Mouse (Mus musculus) cortical plate, adult 2 months (tissue): ENCODE measurements around the gene Pop7. TPM values are rescaled to one million over a fixed set of nuclear protein-coding genes. Genes with fewer than 3 reads are reported as not detected.

Experiments
- H3K27ac ChIP-seq: fragments of 200-500 bp; 2 replicates; pipeline ENCODE4 v1.5.1; 2012; ENCODE audit warnings: low read length, control low read depth, inconsistent platforms; ENCODE audit not compliant: insufficient read depth
- H3K4me1 ChIP-seq: fragments of 200-500 bp; 2 replicates; pipeline ENCODE4 v1.6.1; 2011; ENCODE audit warnings: low read length; ENCODE audit not compliant: control insufficient read depth, insufficient read depth
- H3K4me3 ChIP-seq: fragments of 200-500 bp; 2 replicates; pipeline ENCODE4 v1.5.1; 2011; ENCODE audit warnings: mild to moderate bottlenecking, low read length, control low read depth; ENCODE audit not compliant: insufficient read depth
- CTCF ChIP-seq: fragments of 200-500 bp; IDR thresholded peaks from 2 replicates; pipeline ENCODE4 v1.5.1; 2011; ENCODE audit warnings: mild to moderate bottlenecking, control low read depth, low read length; ENCODE audit not compliant: insufficient read depth; ENCODE audit errors: extremely low read depth
- POLR2A ChIP-seq: fragments of 200-500 bp; IDR thresholded peaks from 2 replicates; pipeline ENCODE4 v1.6.1; 2011; ENCODE audit warnings: mild to moderate bottlenecking, low read length, control low read depth; ENCODE audit not compliant: insufficient read depth; ENCODE audit errors: extremely low read depth
- polyA plus RNA-seq: library from polyadenylated mRNA; depleted of rRNA; stranded (reverse); fragments of >200 nt; gene quantifications from 2 replicates; pipeline ENCODE4 v1.2.3, GENCODE M21; 2012; rRNA removed

The Pop7 gene
- 46.4 and 48.5 TPM in 2 replicates for polyA plus RNA-seq

DNA sequence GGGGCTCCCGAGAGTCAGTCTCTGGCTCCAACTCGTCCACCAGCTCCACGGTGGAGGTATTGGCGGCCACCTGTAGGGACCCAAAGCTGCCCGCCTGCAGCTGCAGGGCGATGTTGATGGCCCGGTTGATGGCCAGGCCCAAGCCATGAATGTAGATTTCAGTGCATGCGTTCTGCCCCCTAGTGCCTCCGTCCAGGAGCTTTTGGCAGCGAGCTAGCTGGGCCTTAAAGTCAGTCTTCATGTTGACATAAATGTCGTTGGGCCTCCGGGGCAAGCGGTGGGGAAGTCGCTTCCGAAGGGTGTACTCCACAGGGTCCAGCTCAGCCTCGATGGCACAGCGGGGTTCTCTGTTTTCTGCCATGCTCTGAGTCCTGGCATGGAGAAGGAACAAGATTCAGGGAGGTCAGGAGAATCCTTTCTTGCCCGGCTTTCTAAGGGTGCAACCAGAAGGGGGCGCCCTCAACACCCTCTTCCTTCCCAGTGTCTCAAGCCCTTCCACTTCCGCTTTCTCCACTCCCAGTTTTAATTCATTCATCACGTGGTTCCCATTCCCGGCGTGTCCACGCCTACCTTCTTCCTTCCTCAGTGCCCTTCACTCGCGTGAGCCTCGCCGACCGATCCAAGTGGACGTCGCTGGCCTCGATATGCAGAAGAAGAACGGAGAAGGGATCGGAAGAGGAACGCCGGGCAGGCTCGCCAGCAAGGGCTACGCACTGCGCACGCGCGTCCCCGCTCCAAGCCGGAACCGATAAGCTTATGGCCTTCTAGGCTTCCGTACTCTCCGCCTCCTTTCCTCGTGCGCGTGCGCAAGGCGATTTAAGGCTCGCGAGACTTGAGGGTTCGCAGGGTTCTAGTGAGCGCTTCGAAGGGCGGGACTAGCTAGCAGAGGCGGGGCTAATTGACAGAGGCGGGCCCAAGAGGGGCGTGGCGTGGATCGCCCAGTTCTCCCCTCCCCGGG is at the start of gene Pop7:
Pop7 (minus strand) TSS at position 810 of the 958 bp plus-strand sequence.
- TF ChIP-seq CTCF (peak; percentile 75), POLR2A (peak; percentile 73)
- Histone ChIP-seq H3K27ac (peak within 1 kb of the TSS; percentile 81), H3K4me1 (peaks cover 2% of the 10 kb centered on the region; the same call in 1 of the 2 replicates), H3K4me3 (peak within 1 kb of the TSS; percentile 62)

DNA sequence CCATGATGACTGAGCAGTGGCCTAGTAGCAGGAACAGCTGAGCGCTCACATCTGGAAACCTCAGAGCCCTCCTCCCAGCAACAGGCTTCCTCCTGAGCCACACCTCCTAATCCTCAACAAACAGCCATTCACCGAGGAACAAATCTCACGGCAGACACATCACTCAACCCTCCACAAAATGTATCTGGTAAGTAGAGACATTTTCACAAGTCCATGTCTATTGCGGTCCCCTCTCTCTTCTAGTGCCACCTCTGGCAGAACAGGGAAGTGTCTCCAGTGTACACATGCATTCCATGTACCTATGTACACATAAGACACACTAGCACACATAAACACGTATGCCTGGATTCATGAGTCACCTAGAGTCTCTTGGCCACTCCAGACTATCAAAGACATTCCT is 48.8 kb upstream of the Pop7 start:
- no peaks in the 10 kb centered on the region for H3K4me1 ChIP-seq
- TF ChIP-seq CTCF (peak; percentile 36; the same call in 1 of the 2 replicates), POLR2A (no peak)
- no peak overlapping the region for H3K4me3 ChIP-seq
- H3K27ac ChIP-seq, result no peak overlapping the region

DNA sequence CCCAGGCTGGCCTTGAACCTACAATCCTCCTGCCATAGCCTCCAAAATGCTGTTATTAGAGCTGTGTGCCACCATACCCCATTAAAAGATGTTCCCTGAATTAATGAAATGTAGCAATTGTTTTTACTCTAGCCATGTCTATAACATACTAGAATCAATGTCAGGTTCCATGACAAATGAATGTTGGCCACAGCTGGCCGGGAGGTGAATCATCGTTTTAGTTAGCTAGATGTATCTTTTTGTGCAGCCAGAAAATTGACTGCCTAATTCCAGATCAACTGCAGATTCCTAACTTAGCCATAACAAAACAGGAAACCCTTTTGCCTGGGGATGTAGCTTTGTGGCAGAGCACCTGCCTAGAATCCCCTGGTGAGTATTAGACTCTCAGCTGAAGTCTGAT is 47.5 kb upstream of the Pop7 start:
- Histone ChIP-seq H3K4me1 (no peaks in the 10 kb centered on the region), H3K27ac (no peak overlapping the region), H3K4me3 (no peak overlapping the region)
- TF ChIP-seq CTCF (no peak), POLR2A (no peak)

DNA sequence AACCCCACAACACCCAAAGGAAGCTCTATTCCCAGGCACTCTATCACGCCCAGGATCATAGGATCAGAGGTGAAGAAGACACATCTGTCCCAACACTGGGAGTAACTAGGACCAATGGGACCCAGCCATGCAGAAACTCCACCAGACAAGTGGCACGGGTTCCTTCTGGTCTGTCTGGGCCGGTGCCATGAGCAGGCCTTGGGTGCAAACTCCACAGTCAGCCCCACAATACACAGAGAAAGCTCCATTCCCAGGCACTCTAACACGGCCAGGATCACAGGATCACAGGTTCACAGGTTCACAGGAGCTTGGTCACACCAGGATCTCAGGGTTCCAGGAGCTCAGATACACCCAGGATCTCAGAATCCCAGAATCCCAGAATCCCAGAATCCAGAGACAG is 43.3 kb upstream of the Pop7 start:
- TF ChIP-seq POLR2A (no peak), CTCF (no peak)
- no peaks in the 10 kb centered on the region for H3K4me1 ChIP-seq
- H3K27ac ChIP-seq, result no peak overlapping the region
- H3K4me3 ChIP-seq, result no peak overlapping the region

DNA sequence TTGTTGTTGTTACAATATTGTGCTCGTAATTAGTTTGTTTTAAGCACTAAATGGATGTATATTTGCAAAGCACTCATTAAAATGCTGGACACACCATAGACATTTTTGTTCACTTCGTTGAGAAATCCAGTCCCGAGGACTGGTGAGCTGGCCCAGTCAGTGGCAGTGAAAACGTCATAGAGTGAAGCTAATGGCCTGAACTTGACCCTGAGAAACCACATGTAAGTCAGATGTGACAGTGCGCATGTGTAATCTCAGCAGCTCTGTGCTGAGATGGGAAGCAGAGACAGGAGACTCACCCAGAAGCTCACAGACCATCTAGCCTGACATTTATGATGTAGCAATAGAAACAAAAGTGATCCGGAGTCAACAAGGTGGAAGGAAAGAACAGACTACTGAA is 42.6 kb upstream of the Pop7 start:
- Histone ChIP-seq H3K27ac (no peak overlapping the region), H3K4me3 (no peak overlapping the region), H3K4me1 (no peaks in the 10 kb centered on the region)
- no peak for TF ChIP-seq CTCF
- TF ChIP-seq POLR2A, result no peak

DNA sequence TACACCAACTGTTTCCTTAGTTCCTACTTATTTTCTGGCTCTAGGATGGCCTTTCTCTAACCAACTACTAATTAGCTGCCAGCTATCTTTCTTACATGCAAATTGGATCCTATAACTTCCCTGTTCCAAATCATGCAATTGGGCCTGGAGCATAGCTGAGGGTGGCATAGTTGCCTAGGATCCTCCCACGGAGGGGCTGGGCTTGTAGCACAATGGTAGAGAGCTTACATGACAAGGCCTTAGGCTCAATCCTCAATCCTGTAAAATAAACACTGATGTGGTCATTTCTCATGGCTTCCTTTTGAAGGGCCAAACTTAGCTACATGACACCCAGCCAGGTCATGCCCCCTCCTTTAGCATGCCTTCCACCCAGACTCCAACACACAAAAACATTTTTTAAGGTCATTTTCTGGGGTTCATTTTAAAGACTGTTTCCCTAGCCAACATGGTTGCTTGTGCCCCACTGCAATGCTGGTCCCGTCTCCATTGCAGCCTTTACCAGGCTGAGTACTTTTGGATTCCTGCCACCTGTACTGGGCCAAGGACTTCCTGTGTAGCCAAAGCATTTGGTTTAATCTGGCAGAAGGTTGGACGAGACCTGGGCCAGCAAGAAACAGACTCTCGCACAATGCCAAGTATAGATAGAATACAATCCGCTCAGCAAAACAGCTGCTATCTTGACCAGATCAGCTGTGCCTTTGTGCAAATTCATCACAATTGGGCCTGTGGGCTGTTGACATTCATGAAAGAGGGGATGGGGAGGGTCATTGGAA is 39.6 kb upstream of the Pop7 start:
- no peaks in the 10 kb centered on the region; the same call in 1 of the 2 replicates for H3K4me1 ChIP-seq
- H3K27ac ChIP-seq, result no peak overlapping the region
- H3K4me3 ChIP-seq, result no peak overlapping the region
- TF ChIP-seq CTCF (no peak), POLR2A (no peak)

DNA sequence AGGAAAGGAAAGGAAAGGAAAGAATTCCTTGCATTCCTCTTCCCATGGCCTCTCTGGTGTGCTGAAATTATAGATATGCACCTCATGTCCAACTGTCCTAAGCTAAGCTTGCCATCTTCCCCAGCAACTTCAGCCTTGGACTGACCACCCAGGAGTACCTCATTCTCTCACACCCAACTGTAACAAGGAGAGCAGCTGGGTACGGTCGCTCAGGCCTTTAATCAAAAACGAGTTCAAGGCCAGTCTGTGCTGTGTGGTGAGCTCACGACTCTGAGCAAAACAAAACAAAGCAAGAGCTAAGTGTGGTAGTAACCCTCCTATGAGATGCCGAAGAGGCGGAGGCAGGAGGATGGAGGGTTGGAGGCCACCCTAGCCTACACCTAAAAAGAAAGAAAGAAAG is 38.7 kb upstream of the Pop7 start:
- TF ChIP-seq POLR2A (no peak), CTCF (no peak)
- H3K4me3 ChIP-seq, result no peak overlapping the region
- no peak overlapping the region for H3K27ac ChIP-seq
- H3K4me1 ChIP-seq, result no peaks in the 10 kb centered on the region; the same call in 1 of the 2 replicates

DNA sequence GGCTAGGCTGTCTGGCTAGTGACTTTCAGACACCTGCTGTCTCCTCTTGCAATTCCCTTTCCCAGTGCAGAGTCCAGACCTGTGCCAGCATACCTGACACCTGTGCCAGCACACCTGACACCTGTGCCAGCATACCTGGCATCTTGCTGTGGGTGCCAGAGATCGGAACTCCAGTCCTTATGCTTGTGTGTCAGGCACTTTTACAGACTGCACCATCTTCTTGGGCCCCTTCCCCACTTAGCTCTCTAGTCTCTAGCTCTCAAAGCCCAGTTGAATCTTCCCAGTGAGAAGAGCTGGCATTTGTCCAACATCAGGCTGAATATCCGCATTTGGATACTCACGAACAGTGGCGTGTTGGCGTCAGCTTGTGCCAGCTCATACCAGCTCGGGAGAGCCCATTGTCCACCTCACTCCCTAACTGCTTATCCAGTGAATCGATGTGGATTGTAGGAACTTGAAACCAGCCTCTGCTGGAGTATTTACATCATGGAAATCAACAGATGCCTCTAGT is 37.0 kb upstream of the Pop7 start:
- H3K4me3 ChIP-seq, result no peak overlapping the region
- no peaks in the 10 kb centered on the region; the same call in 1 of the 2 replicates for H3K4me1 ChIP-seq
- no peak overlapping the region for H3K27ac ChIP-seq
- TF ChIP-seq CTCF, result no peak
- TF ChIP-seq POLR2A, result no peak

DNA sequence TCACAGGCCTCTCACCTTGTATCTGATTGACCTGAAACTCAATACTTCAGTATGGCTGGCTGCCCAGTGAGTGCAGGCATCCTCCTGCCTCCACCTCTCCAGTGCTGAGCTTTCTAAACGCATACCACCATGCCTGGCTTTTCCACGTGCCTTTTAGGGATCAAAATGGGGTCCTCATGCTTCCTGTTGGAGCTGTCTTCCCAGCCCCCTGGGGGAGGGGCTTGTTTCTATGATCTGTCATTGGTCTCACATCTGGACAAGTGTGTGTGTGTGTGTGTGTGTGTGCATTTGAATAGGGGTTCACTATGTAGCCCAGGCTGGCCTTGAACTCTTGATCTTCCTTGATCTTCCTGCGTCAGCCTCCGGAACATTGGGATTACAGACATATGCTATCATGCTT is 35.1 kb upstream of the Pop7 start:
- Histone ChIP-seq H3K4me1 (no peaks in the 10 kb centered on the region; the same call in 1 of the 2 replicates), H3K27ac (no peak overlapping the region), H3K4me3 (no peak overlapping the region)
- no peak for TF ChIP-seq POLR2A
- TF ChIP-seq CTCF, result no peak
